Mouse (Mus musculus) kidney, adult 2 months (tissue): ENCODE measurements around the gene Sec16a.

Source experiments
- CTCF ChIP-seq: fragments of 200-500 bp; conservative IDR thresholded peaks from 2 replicates; pipeline ENCODE4 v1.5.1; 2011; ENCODE audit warnings: low read depth, mild to moderate bottlenecking, control low read depth, low read length, moderate library complexity, mixed read lengths; ENCODE audit not compliant: insufficient read depth, insufficient read length
- POLR2A ChIP-seq: fragments of 200-500 bp; IDR thresholded peaks from one replicate; pipeline ENCODE4 v1.6.1; 2011; ENCODE audit warnings: low read depth, low read length, control low read depth

DNA sequence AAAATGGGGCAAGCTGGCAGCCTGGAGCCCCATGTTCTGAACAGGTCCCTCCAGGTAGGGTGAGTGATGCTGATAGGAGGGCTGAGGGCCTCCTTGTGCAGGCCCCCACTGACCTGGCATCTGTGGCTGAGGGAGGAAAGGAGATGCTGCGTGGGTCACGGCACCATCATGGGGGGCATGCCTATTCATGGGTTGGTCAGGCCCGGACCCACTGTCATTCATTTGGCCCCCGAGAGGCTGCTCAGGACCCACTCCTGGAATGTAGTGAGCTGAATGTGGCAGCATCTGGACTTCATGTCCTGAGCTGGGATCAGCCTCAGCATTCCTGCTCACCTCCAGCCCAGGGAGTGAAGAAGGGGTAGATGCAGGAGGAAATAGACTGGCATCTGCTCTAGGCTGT lies 3.8 kb downstream of the Sec16a start:
- no peak for TF ChIP-seq CTCF
- TF ChIP-seq POLR2A: no peak
